Mouse (Mus musculus) cortical plate, adult 2 months (tissue): Measurements from ENCODE around the gene Nedd8.

ENCODE experiments used
- CTCF ChIP-seq: fragments of 200-500 bp; IDR thresholded peaks from 2 replicates; pipeline ENCODE4 v1.5.1; 2011; ENCODE audit warnings: mild to moderate bottlenecking, control low read depth, low read length; ENCODE audit not compliant: insufficient read depth; ENCODE audit errors: extremely low read depth
- POLR2A ChIP-seq: fragments of 200-500 bp; IDR thresholded peaks from 2 replicates; pipeline ENCODE4 v1.6.1; 2011; ENCODE audit warnings: mild to moderate bottlenecking, low read length, control low read depth; ENCODE audit not compliant: insufficient read depth; ENCODE audit errors: extremely low read depth

DNA sequence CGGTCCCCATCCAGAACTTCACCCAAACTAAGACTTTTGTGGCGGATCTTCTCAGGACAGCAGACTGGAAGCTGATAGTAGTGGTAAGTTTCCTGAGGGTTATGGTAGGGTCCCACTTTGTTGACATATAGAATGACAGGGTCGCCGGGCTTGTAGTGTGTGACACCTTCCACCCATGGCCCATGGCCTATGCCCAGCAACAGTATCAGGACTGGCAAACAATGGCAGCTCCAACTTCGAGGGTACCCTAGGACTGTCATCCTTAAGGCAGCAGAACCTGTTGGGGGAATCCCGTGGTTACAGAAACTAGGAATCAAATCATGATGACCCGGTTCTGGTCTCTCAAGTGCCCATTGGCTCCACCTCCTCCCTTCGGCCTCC lies 29.3 kb downstream of the Nedd8 start:
- TF ChIP-seq POLR2A (no peak), CTCF (no peak)
